Mouse (Mus musculus) liver (tissue): ENCODE data around the gene Hist1h2bg.
"Not testable (repeated sequence)": the region's sequence is repeated elsewhere in the genome, so short reads cannot be mapped to it uniquely, and the experiment has no call there.

Experiments used
- DNase-seq: peaks from one replicate; pipeline ENCODE4 v3.0.0-alpha.2; 2020; ENCODE audit warnings: mixed read lengths

The Hist1h2bg gene

GRCm38 (mm10) chr13:23539821-23540220 lies 31.4 kb upstream of the Hist1h2bg start:
- not testable (repeated sequence) for DNase-seq

GRCm38 (mm10) chr13:23541497-23541896 lies 29.7 kb upstream of the Hist1h2bg start:
- DNase-seq = no peak

DNA sequence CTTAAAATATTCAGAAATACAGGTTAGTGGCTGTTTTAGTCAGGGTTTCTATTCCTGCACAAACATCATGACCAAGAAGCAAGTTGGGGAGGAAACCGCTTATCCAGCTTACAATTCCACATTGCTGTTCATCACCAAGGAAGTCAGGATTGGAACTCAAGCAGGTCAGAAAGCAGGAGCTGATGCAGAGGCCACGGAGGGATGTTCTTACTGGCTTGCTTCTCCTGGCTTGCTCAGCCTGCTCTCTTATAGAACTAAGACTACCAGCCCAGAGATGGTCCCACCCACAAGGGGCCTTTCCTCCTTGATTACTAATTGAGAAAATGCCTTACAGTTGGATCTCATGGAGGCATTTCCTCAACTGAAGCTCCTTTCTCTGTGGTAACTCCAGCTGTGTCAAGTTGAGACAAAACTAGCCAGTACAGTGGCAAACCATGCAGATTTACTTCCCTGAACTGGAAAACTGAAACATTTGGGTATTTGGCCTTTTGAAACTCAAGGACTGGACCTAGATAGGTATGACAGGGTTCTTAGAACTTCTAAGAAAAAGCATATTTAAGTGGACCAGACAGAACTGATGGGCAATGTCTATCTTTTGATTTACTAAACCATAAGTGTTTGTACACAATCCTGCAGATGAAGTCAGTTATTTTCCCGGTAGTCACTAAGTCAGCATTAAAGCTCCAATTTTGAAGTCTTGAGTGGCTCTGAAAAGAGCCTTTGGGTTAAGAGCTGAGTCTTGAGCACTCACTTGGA lies 28.8 kb upstream of the Hist1h2bg start:
- DNase-seq = not testable (repeated sequence)

DNA sequence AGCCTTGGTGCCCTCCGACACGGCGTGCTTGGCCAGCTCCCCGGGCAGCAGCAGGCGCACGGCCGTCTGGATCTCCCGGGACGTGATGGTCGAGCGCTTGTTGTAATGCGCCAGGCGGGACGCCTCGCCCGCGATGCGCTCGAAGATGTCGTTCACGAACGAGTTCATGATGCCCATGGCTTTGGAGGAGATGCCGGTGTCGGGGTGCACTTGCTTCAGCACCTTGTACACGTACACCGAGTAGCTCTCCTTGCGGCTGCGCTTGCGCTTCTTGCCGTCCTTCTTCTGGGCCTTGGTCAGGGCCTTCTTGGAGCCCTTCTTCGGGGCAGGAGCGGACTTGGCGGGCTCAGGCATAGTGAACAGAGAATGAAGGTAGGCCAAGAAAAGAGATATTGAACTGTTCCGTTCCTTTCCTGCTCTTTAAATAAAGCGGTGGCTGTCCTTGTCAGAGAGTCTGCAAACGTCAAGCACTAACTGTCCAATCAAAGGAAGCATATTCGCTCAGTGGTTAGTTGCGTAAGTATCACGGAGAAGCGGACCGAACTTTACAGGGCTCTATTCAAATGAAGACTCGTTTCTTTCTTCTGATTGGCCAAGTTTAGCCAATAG lies 28.1 kb upstream of the Hist1h2bg start, which contains the start of gene Hist1h2bh:
Gene Hist1h2bh (minus strand): TSS at position 394 of the 609 bp plus-strand sequence.
- DNase-seq = peak; percentile 85

DNA sequence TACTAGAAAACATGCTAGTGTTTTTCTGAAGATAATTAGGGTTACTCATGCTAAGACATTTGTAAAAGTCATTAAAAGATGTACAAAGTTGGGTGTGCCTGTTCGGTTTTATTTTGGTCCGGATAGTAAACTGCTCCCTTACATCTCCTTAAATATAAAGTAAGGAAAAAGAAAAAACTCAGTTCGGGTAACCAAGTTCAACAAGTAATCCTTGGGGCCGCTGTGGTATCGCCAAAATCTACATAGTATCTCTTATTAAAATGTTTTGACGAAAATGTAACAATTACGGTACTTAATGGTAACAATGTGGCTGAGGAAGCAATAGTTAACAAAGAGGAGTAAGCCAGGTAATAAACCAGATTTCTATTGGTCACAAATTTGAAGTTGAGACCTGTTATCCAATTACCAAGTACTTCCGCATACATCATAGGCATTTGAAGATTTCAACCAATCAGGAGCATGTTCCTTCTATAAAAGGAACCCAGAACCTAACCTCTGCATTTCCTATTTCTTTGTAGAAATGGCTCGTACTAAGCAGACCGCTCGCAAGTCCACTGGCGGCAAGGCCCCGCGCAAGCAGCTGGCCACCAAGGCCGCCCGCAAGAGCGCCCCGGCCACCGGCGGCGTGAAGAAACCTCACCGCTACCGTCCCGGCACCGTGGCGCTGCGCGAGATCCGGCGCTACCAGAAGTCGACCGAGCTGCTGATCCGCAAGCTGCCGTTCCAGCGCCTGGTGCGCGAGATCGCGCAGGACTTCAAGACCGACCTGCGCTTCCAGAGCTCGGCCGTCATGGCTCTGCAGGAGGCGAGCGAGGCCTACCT lies 27.0 kb upstream of the Hist1h2bg start, which contains the start of gene Hist1h3f:
Gene Hist1h3f (plus strand): TSS at position 88 of the 822 bp plus-strand sequence.
- peak; percentile 81 for DNase-seq

- DNase-seq = not testable (repeated sequence)
Measured at GRCm38 (mm10) chr13:23544787-23545120, 26.4 kb upstream of the Hist1h2bg start.

DNA sequence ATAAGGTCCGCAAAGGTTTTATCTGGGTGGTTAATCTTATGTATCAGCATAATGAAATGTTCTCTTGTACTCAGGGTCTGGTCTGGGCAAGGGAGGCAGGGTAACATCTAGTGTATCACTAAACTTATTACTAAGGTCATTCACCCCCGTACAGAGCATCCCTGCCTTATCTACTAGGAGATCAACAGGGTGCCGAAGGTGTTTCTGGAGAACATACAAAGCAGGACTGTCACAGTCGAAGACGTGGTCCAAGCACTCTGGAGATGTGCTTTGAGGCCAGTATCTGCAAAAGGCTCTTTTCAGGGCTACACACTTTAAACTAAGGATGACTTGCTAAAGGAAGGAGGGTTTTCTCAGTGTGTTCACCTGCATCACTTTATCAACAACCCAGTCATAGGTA lies 24.5 kb upstream of the Hist1h2bg start:
- no peak for DNase-seq

GRCm38 (mm10) chr13:23550761-23551145 lies 20.4 kb upstream of the Hist1h2bg start:
- no peak for DNase-seq

GRCm38 (mm10) chr13:23551146-23551834 lies 19.9 kb upstream of the Hist1h2bg start, which contains the start of gene Hist1h4f:
Gene Hist1h4f, minus strand, starts transcription at chr13:23551648.
- peak; percentile 92 for DNase-seq

DNA sequence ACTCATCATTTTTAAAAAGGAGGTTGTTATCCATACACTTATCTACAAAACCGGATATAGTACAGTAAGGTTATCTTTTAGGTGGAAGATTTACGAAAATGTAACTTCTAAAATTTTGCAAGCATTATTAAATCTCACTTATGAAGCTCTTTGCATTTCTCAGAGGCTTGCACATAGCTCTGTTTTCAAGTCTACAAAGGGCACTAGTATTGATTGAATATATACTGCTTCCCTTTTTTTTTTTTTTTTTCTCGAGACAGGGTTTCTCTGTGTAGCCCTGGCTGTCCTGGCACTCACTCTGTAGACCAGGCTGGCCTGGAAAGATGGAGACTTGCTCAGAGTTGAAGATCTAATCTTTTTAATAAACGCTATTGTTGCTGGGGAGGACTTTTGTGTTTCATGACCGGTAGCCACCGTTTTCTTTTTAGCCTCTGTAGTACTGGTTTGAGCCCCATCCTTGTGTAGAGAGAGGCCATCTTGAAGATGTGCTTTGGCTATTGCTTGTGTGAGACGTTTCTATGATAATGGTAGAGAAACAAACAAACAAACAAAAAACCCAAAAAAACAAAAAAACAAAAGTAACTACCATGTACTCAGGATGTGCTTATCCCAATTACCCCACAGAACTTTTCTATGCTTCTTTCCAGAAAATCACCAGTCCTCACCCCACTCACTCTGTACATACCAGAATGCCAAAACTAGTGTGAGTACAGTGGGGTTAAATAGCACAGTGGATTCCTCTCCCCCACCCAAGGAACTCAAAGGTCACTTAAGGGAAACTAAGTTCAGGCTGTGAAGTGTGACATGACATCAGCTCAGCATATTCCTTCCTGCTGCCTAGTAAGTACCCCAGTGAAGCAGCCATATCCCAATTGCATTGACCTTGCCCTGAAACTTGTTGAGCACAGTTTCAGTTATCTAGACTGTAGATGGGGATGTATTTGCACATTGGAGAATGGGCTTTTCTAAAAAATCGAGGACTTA lies 19.0 kb upstream of the Hist1h2bg start:
- DNase-seq = no peak

DNA sequence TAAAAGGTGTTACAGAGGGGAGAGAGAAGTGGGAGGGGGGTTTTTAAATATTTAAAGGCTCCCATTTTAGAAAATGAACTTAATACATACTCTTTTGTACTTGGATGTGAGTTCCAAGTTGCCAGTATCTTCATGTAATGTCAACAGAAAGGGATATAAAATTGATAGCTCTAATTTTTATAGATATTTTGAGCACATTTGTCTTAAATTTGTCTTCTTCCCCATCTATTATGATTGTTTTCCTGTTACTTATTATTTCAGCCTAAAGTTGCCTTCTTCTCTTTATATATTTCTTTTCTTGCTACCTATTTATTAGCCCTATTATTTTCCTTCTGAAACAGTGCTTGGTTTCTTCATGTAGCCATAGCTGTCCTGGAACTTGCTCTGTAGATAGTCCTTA lies 18.2 kb upstream of the Hist1h2bg start, which contains the start of gene Hist1h1d:
Gene Hist1h1d (plus strand): TSS at position 301 of the 400 bp plus-strand sequence.
- DNase-seq = no peak

- DNase-seq = no peak
Measured at GRCm38 (mm10) chr13:23554393-23554792, 16.8 kb upstream of the Hist1h2bg start.

DNA sequence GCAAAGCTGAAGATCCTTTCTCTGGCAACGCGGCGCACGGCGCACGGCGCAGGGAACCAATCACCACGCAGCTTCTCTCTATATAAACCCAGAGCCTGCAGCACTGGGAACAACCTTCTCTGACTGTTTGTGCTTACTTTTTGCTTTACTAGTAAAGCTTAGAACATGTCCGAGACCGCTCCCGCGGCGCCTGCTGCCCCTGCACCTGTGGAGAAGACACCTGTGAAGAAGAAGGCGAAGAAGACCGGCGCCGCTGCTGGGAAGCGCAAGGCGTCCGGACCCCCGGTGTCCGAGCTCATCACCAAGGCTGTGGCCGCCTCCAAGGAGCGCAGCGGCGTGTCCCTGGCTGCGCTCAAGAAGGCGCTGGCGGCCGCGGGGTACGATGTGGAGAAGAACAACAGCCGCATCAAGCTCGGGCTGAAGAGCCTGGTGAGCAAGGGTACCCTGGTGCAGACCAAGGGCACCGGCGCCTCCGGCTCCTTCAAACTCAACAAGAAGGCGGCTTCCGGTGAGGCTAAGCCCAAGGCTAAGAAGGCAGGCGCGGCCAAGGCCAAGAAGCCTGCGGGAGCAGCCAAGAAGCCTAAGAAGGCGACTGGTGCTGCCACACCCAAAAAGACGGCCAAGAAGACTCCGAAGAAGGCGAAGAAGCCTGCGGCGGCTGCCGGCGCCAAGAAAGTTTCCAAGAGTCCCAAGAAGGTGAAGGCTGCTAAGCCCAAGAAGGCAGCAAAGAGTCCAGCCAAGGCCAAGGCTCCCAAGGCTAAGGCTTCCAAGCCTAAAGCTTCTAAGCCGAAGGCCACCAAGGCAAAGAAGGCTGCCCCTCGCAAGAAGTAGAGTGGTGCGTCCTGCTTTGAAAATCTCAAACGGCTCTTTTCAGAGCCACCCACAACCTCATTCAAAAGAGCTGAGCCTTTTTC lies 16.0 kb upstream of the Hist1h2bg start:
- peak; percentile 95 for DNase-seq

- peak; percentile 79 for DNase-seq
Measured at GRCm38 (mm10) chr13:23555839-23556416, 15.3 kb upstream of the Hist1h2bg start.

- no peak for DNase-seq
Measured at GRCm38 (mm10) chr13:23556906-23557305, 14.3 kb upstream of the Hist1h2bg start.

DNA sequence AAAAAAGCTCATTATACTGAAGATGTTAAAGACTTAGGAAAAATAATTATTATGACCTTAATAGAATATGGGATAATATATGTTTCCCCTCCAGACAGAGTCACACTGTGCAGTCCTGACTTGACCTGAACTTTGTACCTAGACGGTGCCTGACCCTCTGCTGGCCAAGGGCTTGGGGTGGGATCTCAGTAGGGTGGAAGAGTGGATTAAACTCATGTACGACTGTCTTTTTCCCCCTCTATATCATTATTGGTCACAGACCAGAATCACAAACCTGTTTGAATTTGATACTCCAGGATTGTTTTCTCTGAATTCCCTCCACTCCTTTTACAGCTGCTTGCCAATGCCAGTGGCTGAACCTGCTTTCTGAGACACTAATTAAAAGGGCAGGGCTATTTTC lies 10.5 kb upstream of the Hist1h2bg start:
- not testable (repeated sequence) for DNase-seq

DNA sequence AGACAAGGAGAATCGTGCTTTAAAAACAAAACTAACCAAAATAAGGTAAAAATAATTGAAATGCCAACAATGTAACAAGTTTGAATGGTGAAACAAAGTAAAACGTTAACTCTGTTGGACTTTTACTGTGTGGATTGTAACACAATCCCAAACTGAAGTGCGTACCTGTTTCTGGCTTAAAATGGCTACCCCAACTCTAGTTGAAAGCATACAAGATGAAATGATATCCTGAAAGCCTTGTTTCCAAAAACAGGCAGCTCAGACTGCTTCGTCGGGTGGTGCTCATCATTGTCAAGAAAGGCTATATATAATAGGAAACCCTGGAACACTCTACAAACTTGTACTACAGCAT lies 9.7 kb upstream of the Hist1h2bg start:
- DNase-seq = not testable (repeated sequence)

GRCm38 (mm10) chr13:23561883-23562659 lies 9.1 kb upstream of the Hist1h2bg start, which contains the start of gene Hist1h3e:
Gene Hist1h3e, minus strand, starts transcription at chr13:23562369.
- peak; percentile 93 for DNase-seq
